Mouse (Mus musculus): Measurements from ENCODE around the gene Zfp653. TPM values are rescaled to one million over a fixed set of nuclear protein-coding genes. Genes with fewer than 3 reads are reported as not detected.
"Not testable (repeated sequence)": the region's sequence is repeated elsewhere in the genome, so short reads cannot be mapped to it uniquely, and the experiment has no call there.

The Zfp653 gene
- polyA plus RNA-seq, 1 experiment from 2014 or later = 16.4 TPM

GRCm38 (mm10) chr9:22089986-22090385 is 18.8 kb upstream of the Zfp653 start:
- WGBS = 86% methylated on average over 7 of the region's 7 CpGs
- no peaks in the 10 kb centered on the region for H3K9me3 ChIP-seq
- no peak for ATAC-seq (ENCODE audit: low FRiP score)
- H3K4me2 ChIP-seq = no peak overlapping the region
- no peak overlapping the region for H3K9ac ChIP-seq
- no peak overlapping the region for H3K27ac ChIP-seq
- no peaks in the 10 kb centered on the region for H3K36me3 ChIP-seq (replicated peaks)
- H3K27me3 ChIP-seq = peaks cover 10% of the 10 kb centered on the region; the same call in 1 of the 2 replicates
- no peak overlapping the region for H3K4me3 ChIP-seq (replicated peaks)
- H3K4me1 ChIP-seq = peaks cover 7% of the 10 kb centered on the region

DNA sequence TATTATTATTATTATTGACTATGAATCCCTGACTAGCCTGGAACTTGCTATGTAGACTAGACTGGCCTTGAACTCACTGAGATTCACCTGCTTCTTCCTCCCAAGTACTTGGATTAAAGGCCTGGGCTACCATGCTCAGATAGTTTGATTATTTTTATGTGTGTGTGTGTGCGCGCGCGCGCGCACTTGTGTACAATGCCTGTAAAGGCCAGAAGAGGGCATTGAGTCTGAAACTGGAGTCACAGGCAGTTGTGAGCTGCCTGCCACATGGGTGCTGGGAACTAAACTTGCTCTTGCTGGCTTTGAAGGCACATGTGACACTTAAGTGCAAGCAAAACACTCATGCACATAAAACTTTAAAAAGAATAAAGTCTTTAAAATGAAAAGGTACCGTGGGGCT is 18.1 kb upstream of the Zfp653 start:
- 97% methylated on average over 7 of the region's 7 CpGs for WGBS
- no peaks in the 10 kb centered on the region for H3K9me3 ChIP-seq
- H3K4me2 ChIP-seq = no peak overlapping the region
- no peak overlapping the region for H3K4me3 ChIP-seq (replicated peaks)
- H3K36me3 ChIP-seq (replicated peaks) = no peaks in the 10 kb centered on the region
- peaks cover 12% of the 10 kb centered on the region for H3K4me1 ChIP-seq
- no peak overlapping the region for H3K9ac ChIP-seq
- ATAC-seq (ENCODE audit: low FRiP score) = no peak
- peaks cover 6% of the 10 kb centered on the region; the same call in 1 of the 2 replicates for H3K27me3 ChIP-seq
- no peak overlapping the region for H3K27ac ChIP-seq

DNA sequence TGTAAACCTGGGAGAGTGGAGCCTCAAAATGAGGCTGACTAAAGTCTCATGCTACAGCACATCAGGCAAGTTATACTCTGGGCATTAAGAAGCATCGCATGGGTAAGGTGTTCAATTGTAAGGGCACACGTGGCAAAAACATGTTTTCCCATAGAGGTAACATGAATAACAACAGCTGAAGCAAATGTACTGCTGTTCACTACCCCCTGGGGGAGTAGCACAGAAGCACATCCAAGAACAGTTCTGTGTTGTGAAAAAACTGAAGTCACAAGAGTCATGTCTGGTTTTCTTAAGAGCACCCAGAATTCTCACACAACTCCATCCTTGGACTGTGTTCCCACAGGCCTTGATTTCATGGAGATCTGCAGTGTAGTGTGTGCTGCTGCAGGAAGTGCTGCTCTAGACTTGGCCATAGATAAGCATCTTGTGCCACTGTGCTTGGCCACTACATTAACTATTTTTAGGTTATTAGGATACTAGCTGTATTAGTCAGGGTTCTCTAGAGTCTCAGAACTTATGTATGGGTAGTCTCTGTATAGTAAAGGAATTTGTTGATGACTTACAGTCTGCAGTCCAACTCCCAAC is 15.9 kb upstream of the Zfp653 start:
- no peak for ATAC-seq (ENCODE audit: low FRiP score)
- no peak overlapping the region for H3K4me3 ChIP-seq (replicated peaks)
- WGBS = 73% methylated on average over 2 of the region's 2 CpGs
- peaks cover 15% of the 10 kb centered on the region for H3K4me1 ChIP-seq
- no peaks in the 10 kb centered on the region for H3K36me3 ChIP-seq (replicated peaks)
- no peak overlapping the region for H3K27ac ChIP-seq
- H3K9me3 ChIP-seq = no peaks in the 10 kb centered on the region
- H3K9ac ChIP-seq = no peak overlapping the region
- no peaks in the 10 kb centered on the region; the same call in 1 of the 2 replicates for H3K27me3 ChIP-seq
- H3K4me2 ChIP-seq = no peak overlapping the region

DNA sequence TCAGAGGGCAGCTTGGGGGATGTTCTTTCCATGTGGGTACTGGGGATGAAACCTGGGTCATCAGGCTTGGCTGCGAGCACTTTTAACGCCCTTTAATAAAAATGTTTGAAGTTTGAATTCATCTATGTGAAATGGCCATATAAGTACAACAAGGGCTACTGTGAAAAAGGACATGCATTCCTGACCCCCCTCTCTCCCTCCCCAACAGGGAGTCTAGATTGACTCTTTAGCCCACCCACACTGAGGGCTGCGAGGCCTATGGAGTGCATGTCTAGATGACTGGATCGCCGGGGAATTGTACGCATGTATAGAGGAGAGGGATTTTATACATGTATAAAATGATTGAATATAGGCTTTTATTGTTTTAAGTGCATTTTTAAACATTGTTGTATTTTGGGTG is 14.8 kb upstream of the Zfp653 start:
- 84% methylated on average over 6 of the region's 6 CpGs for WGBS
- Histone ChIP-seq H3K27me3 (no peaks in the 10 kb centered on the region), H3K4me1 (peaks cover 15% of the 10 kb centered on the region), H3K27ac (peak overlapping the region; percentile 68; the same call in 1 of the 2 replicates), H3K9me3 (no peaks in the 10 kb centered on the region), H3K9ac (peak overlapping the region; percentile 74), H3K4me2 (peak overlapping the region; percentile 88), H3K4me3 (replicated peaks) (peak overlapping the region; percentile 72), H3K36me3 (replicated peaks) (no peaks in the 10 kb centered on the region)
- ATAC-seq (ENCODE audit: low FRiP score) = no peak

GRCm38 (mm10) chr9:22085022-22085834 is 14.1 kb upstream of the Zfp653 start, which contains the start of gene Ecsit:
Ecsit (minus strand) TSS chr9:22085438.
- H3K4me2 ChIP-seq = peak within 1 kb of the TSS; percentile 88
- no peaks in the 10 kb centered on the region for H3K27me3 ChIP-seq
- H3K4me1 ChIP-seq = peaks cover 15% of the 10 kb centered on the region
- H3K4me3 ChIP-seq (replicated peaks) = peak within 1 kb of the TSS; percentile 72
- peak; percentile 100 for ATAC-seq (ENCODE audit: low FRiP score)
- WGBS = under 1% methylated on average over 48 of the region's 48 CpGs
- H3K9ac ChIP-seq = peak within 1 kb of the TSS; percentile 74
- H3K27ac ChIP-seq = peak within 1 kb of the TSS; percentile 68
- H3K9me3 ChIP-seq = no peaks in the 10 kb centered on the region
- H3K36me3 ChIP-seq (replicated peaks) = no peaks in the 10 kb centered on the region

DNA sequence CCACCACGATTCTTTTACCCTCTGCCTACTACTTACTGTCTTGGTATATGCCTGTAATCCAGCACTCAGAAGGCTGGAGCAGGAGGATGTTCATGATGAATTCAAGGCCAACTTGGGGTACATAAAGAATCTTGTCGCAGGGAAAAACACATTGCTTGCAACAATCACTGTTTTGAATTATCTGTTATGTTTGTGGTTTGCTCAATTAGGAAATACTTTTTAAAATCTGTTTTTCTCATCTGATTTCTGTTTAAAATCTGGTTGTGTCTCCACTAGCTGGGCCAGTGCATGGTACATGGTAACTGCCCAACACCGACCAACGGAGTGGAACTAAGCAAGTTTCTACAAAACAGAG is 13.5 kb upstream of the Zfp653 start:
- H3K27me3 ChIP-seq = no peaks in the 10 kb centered on the region
- no peaks in the 10 kb centered on the region for H3K36me3 ChIP-seq (replicated peaks)
- peak overlapping the region; percentile 72 for H3K4me3 ChIP-seq (replicated peaks)
- no peak for ATAC-seq (ENCODE audit: low FRiP score)
- no peak overlapping the region for H3K27ac ChIP-seq
- no peaks in the 10 kb centered on the region for H3K9me3 ChIP-seq
- peak overlapping the region; percentile 74 for H3K9ac ChIP-seq
- H3K4me2 ChIP-seq = peak overlapping the region; percentile 88
- peaks cover 15% of the 10 kb centered on the region for H3K4me1 ChIP-seq
- WGBS = 32% methylated on average over 4 of the region's 4 CpGs

DNA sequence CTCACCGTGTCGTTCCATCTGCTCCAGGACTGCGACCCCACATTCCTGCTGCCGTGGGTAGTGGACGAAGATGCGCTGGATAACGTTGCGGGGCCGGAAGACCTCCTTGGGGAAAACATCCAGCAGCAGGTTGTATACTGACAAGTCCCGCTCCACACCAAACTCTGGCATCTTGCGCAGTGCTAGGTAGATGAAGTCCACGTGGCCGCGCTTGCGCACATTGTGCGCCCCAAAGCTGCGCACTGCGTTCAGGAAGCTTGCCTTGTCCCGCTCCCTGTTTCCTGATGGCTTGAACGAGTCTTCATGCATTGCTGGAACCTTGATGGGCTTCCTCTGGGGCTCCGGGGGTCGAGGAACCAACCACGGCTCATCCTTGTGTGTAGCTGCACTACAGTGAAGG is 5.0 kb upstream of the Zfp653 start:
- H3K9ac ChIP-seq = no peak overlapping the region
- H3K27me3 ChIP-seq = no peaks in the 10 kb centered on the region
- no peak overlapping the region for H3K4me3 ChIP-seq (replicated peaks)
- no peak for ATAC-seq (ENCODE audit: low FRiP score)
- no peak overlapping the region for H3K27ac ChIP-seq
- no peaks in the 10 kb centered on the region for H3K9me3 ChIP-seq
- no peaks in the 10 kb centered on the region for H3K4me1 ChIP-seq
- H3K36me3 ChIP-seq (replicated peaks) = peaks cover 19% of the 10 kb centered on the region
- 93% methylated on average over 23 of the region's 23 CpGs for WGBS
- H3K4me2 ChIP-seq = no peak overlapping the region

DNA sequence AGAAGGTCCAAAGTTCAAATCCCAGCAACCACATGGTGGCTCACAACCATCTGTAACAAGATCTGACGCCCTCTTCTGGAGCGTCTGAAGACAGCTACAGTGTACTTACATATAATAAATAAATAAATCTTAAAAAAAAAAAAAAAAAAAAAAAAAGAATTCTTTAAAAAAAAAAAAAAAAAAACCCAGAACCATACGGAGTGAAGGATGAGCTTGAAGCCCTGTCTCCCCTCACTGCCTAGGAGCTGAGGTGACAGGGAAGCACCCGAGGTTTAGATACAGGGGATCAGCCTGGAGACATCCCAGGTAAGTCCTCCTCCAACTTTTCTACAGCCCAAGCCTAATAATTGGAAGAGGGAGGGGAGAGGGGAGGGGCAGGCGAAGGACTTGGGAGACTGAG is 4.6 kb upstream of the Zfp653 start:
- not testable (repeated sequence) for H3K4me3 ChIP-seq (replicated peaks); H3K27me3 ChIP-seq; H3K4me1 ChIP-seq; ATAC-seq (ENCODE audit: low FRiP score); H3K4me2 ChIP-seq; H3K9ac ChIP-seq; H3K27ac ChIP-seq; H3K9me3 ChIP-seq
- H3K36me3 ChIP-seq (replicated peaks) = peaks cover 19% of the 10 kb centered on the region
- 88% methylated on average over 5 of the region's 5 CpGs for WGBS

DNA sequence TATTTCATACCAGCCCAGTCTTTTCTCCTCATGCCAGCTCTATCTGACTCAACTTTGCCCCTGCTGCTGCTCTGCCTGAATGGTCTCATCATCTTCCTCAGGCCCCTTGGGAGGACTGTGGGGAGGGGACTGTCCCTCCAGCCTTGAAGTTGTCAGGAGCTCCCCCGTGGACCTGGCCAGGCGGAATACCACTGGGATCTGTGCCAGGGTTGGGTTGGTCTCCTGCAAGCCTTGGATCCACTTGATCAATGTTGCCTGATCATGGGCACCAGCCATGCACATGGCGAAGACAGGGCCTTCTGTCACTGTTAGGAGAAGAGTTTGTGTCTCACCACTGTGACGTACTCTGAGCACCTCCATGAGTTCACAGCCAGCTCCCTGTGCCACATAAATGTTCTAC is 1.1 kb upstream of the Zfp653 start:
- no peak overlapping the region for H3K4me3 ChIP-seq (replicated peaks)
- H3K36me3 ChIP-seq (replicated peaks) = peaks cover 30% of the 10 kb centered on the region
- H3K9ac ChIP-seq = no peak overlapping the region
- no peak overlapping the region for H3K27ac ChIP-seq
- ATAC-seq (ENCODE audit: low FRiP score) = no peak
- H3K27me3 ChIP-seq = no peaks in the 10 kb centered on the region
- no peak overlapping the region for H3K4me2 ChIP-seq
- no peaks in the 10 kb centered on the region for H3K9me3 ChIP-seq
- 96% methylated on average over 4 of the region's 4 CpGs for WGBS
- peaks cover 13% of the 10 kb centered on the region for H3K4me1 ChIP-seq

- Histone ChIP-seq H3K36me3 (replicated peaks) (peaks cover 48% of the 10 kb centered on the region), H3K9me3 (no peaks in the 10 kb centered on the region), H3K27me3 (no peaks in the 10 kb centered on the region), H3K4me2 (peak overlapping the region; percentile 60), H3K27ac (0 out of 2 replicates have a peak overlapping the region, but pooled peaks have one; percentile 97), H3K4me1 (peaks cover 13% of the 10 kb centered on the region), H3K9ac (0 out of 2 replicates have a peak overlapping the region, but pooled peaks have one; percentile 13), H3K4me3 (replicated peaks) (peak overlapping the region; percentile 86)
- 72% methylated on average over 4 of the region's 4 CpGs for WGBS
- ATAC-seq (ENCODE audit: low FRiP score) = no peak; the same call in 1 of the 2 replicates
Measured at GRCm38 (mm10) chr9:22069881-22070553, 1.2 kb downstream of the Zfp653 start.

- WGBS = 82% methylated on average over 5 of the region's 5 CpGs
- Histone ChIP-seq H3K27ac (no peak overlapping the region), H3K9me3 (no peaks in the 10 kb centered on the region), H3K9ac (no peak overlapping the region), H3K4me1 (peaks cover 13% of the 10 kb centered on the region), H3K4me2 (no peak overlapping the region), H3K36me3 (replicated peaks) (peaks cover 60% of the 10 kb centered on the region), H3K27me3 (no peaks in the 10 kb centered on the region), H3K4me3 (replicated peaks) (no peak overlapping the region)
- no peak for ATAC-seq (ENCODE audit: low FRiP score)
Measured at GRCm38 (mm10) chr9:22067195-22067594, 4.0 kb downstream of the Zfp653 start.

- Histone ChIP-seq H3K36me3 (replicated peaks) (peaks cover 65% of the 10 kb centered on the region), H3K27ac (no peak overlapping the region)
Measured at GRCm38 (mm10) chr9:22066433-22066832, 4.7 kb downstream of the Zfp653 start.

More at GRCm38 (mm10) chr9:22066433-22066832, 4.7 kb downstream of the Zfp653 start:
- Histone ChIP-seq H3K4me1 (peaks cover 13% of the 10 kb centered on the region), H3K4me2 (no peak overlapping the region), H3K9me3 (no peaks in the 10 kb centered on the region), H3K4me3 (replicated peaks) (no peak overlapping the region), H3K27me3 (no peaks in the 10 kb centered on the region), H3K9ac (no peak overlapping the region)
- ATAC-seq (ENCODE audit: low FRiP score) = no peak
- WGBS = 79% methylated on average over 3 of the region's 3 CpGs
